Mouse (Mus musculus): ENCODE results near the gene Ist1.
A peak's percentile ranks its signal among the peaks of the same experiment; 100 is the strongest.

Gene Ist1

DNA sequence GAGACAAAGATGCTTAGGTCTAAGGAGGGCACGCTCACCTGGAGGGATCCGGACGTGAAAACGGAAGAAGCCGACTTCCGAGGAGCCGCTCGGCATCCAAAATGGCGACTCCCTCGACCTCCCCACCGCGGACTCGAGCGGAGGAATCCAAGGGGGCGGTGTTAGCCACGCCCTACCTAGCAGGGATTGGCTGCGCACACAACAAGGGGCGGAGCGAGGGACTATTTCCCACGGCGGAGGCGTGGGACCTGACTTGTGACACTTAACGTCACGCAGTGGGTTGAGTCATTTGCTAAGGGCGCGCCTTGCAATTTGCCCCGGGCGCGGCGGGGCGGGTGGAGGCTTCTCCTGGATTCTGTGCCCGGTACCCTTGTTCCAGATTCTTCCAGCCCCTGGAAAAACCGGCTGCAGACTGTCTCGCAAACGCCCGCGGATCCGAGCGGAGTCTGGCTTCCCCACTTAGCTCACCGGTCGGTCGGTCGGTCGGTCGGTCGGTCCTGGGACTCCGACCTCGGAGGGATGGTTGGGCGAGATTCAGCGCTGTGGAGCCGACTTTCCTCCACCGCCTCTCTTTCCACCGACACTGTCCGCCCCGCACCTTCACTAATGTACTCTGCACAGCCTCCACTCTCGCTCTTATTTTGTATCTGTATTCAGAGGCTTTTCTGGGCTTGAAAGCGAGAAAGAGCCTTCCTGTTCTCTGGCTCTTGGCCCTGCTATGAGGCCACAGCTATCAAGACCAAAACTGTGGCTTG is at the start of gene Ist1:
Ist1 (minus strand) TSS at position 115 of the 755 bp plus-strand sequence.
- DNase-seq (ENCODE audit: low spot score): peak; percentile 96

DNA sequence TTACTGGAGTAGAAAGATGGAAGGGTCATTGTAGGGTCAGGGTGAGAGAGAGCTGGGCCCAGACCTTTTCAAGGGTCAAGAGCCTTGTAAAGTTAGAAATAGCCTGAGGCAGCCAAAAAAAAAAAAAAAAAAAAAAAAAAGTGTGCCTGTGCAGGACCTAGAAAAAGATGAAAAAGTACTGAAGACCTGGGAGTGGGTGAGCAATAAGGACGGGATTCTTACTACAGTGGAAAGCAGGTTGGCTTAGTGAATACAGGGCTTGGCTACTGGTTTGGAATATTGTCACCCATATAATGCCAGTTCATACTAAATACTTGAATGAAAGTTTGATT is 45.0 kb upstream of the Ist1 start:
- DNase-seq (ENCODE audit: low spot score): no peak

DNA sequence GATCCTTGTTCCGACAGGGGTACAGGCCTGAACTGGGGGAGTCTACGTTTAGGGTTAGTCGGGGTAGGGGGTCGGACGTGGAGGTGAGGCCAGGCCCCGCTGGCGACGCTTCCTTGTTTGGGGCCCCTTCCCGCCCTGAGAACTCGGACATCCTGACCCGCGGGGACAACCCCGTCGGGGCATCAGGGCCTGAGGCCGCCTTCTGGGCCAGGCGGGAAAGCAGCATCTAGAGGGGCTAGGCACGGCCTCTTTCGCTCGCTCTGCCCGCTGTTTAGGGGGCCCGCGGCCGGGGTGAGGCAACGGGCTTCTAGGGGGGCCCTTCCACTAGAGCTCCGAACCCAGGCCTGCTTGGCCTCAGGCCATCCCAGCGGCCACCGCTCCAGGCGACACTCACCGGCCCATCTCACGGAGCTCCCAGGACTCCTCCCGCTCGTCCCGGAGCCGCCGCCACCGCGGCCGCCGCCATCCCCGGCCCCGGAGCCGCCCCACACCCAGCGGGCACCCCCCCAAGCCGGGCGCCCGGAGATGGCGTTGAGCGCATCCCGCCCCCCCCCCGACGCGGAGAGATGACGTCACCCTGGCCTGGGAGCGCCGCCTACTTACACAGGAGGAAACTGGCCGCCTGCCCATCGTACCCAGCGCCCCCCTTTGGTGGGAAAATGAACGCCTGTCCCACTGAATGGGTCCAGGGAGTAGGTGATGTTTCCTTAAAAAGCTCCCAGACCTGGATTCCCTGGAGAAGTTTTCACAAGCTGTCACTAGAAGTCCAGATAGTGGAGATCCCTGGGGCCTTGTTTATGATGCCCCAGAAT is 44.4 kb upstream of the Ist1 start, which contains the start of gene Atxn1l:
Atxn1l (minus strand) TSS at position 503 of the 812 bp plus-strand sequence.
- DNase-seq (ENCODE audit: low spot score): peak; percentile 83

DNA sequence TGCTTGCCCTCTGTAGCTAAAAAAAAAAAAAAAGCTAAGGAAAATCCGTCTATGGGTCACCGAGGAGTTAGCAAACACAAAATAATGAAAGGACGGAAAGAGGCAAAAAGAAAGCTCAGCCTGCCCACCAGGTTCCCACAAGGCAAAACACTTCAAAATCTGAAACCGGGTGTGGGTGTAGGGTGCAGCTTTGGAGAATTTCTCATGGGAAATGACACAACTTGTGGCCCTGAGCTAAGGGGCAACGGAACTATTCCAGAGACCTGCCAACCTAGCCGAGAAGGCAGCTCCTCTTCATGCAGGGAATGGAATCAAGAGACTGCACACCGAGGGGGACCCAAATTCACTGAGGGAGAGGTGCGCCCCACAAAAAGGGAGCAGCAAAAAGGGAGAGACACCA is 43.8 kb upstream of the Ist1 start:
- DNase-seq (ENCODE audit: low spot score): no peak

DNA sequence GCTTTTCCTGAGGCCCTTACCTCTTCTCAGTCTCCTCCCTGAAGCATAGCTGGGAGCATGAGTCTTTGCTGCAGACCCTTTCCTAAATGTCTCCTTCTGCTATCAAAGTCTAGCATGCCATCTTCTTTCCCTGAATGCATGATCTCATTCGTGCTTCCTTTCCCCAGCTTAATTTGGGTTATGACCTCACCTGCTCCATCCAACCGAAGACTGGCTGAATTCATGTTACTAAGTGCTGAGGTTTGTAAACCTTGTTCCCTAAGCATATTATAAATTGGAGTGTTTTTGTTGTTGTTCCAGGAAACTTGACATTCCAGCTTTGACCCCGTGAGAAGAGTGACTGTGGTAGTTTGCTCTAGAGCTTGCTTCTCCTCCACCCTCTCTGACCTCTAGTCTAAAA is 41.0 kb upstream of the Ist1 start:
- no peak for DNase-seq (ENCODE audit: low spot score)

DNA sequence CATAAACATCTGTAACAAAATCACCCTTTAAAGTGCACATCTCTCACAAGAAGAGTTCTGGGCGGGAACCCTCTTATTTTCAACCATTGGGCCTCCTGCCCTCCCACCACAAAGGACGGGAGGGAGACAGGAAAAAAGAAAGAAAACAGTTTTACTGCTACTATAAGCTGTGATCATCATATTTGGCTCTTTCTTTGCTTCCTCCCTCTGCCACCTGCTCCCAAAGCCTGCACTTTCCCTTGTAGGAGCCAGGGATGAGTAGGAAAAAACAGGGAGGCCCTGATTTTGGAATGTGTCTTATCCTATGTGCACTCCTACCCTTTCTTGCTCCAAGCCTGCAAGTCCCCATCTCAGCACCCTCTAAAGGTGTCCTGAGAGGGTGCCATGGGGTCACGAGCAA is 38.0 kb upstream of the Ist1 start:
- DNase-seq (ENCODE audit: low spot score): no peak

DNA sequence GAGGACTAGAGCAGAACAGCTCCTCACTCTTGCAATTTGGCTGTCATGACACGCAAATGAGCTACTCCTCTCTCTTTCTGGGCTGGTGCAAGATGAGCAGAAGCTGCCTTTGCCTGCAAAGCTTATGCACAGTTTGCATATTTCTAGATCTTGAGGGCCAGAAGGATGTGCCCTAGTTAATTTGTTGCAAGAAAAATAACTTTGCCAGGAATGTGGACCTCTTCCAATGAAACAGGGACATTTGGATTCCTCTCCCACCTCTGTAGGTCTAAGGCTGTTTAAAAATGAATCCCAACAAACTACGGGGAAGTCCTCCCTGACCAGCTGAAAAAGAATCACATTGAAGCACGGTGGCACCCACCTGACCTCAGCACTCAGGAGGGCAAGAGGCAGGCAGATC is 32.0 kb upstream of the Ist1 start:
- DNase-seq (ENCODE audit: low spot score): no peak

DNA sequence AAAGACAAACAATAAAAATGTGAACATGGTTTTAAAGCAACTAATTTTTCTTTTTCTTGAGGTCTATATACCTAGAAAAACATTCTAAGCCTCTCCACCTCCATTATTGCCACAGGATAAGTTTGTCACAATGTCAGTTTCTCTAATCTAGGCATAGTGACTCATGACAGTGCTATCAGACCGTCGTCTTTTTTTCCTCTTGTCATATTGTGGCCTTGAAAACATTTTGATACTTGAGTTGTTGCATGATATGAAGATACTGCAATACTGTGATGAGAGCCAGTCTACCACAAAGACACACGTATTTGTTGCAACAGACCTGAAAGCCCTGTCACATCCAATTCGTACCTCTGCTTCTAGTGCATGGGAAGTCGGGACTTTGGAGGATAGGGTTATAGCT is 21.9 kb upstream of the Ist1 start:
- DNase-seq (ENCODE audit: low spot score): no peak

DNA sequence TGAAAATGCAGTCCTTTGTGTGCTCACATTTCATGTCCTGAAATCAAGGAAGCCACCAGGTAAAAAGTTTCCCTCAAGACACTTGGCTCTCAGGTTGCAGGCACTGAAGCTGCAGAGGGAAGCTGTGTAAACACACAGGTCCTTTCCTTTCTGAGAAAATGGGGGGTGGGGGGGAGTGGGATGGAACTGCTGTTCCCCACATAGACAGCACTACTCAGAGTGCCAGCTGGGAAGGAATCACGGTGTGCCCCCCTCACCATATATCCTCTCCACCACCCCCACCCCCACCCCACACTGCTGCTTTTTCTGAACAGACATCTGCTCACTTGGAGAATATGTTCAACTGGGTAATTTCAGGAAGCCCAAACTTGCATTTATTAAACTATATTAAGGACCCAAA is 19.5 kb upstream of the Ist1 start:
- DNase-seq (ENCODE audit: low spot score): no peak

DNA sequence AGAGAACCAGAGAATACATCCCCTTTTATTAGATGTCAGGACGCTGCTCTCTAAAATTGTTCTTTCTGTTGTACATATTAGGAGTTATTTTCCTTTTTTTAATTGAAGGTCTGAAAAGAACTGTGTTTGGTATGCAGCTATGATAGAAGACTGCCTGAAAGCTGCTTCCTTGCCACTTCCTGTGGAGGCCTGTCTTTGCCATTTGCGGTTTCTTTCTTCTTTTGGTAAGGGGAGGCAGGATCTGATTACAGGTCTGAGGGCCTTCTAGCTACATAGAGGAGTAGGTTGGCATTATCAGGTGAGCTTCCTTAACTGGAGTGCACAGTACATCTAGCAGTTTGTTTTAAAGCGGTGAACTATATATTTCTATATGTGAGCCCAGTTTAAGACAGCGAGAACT is 14.9 kb upstream of the Ist1 start:
- no peak for DNase-seq (ENCODE audit: low spot score)

DNA sequence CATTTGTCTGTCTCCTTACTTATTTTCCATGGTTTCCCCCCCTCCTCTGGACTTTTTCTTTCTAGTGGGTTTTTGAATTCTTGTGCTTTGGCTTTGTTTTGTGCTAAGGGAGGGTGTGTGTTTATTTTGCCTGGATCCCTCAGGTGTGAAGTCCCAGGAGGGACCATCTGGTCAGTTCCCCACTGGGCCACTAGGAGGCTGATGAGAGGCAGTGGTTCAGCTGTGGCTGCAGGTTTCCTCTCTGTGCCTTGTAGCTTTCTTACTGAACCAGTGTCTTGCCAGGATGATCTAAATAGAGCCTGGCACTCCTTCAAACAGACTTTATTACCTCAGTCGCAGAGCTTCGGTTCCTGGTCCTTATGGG is 13.8 kb upstream of the Ist1 start:
- no peak for DNase-seq (ENCODE audit: low spot score)

DNA sequence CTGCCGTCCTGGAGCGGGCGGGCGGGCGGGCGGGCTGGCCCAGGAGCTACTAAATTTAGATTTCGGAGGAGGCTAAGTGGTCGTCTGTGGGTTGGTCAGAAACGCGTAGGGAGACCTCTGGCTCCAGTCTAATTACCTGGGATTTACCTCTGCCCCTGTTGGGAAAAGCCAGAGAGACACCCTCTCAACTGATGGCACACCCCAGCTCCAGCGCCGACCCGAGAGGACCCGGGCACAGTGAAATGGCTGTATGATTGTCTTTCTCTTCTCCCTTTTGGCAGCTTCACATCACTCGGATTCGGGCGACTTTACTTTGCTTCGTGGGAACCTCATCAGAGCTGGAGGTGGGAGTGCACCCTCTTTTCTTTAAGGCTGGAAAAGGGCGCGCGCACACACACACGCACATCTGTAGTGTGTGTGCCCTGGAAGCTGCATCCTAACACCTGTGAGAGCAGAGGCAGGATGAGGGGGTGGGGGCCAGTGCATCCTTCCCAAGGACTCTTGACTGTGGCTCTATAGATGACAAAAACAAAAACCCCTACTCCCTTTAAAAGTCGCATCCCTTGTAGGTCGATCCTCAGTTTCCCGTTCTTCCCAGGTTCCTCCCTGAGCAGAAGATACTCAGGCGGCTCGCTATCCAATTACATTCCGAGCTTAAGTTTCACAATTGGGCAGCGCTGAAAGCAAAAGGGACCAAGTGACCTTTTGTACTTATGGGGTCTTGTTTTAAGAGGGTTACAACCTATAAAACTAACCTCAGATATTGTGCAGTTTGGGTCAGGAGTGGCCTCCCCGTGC is 13.2 kb upstream of the Ist1 start:
- no peak for DNase-seq (ENCODE audit: low spot score)

DNA sequence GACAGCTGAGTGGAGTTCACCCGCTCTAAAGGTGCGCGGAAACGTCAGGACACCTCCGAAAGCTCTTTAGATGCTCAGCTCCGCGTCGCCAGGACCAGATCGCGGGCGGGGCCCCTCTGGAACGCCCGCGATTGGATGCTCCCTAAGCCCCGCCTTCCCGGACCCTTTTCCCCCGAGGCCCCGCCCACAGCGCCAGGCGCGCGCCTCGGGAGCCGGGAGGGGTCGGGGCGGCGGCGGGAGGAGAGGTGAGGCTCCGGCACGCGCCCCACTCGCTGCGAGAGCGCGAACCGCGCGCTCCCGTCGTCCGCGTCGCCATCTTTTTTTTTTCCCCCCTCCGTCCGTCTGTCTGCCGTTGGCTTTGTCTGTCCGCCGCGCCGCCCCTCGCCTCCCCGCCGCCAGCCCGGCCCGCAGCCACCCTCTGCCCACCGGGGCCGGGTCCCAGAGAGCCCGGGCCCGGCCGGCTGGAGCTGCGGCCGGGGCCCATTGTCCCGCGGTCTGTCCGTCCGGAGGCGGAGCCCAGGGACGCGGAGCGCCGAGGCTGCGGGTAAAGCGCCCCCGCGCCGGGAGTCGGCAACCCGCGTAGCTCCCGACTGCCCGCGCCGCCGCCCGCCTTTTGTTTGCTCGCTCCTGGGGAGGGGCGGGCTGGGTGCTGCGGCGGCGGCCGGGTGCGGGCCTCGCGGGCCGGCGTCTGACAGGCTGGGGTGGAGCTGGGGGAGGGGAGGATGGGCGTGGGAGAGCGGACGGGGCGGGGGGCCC is 12.4 kb upstream of the Ist1 start, which contains the start of gene Zfp821:
Zfp821 (plus strand) TSS at position 227 of the 756 bp plus-strand sequence.
- peak; percentile 72 for DNase-seq (ENCODE audit: low spot score)

DNA sequence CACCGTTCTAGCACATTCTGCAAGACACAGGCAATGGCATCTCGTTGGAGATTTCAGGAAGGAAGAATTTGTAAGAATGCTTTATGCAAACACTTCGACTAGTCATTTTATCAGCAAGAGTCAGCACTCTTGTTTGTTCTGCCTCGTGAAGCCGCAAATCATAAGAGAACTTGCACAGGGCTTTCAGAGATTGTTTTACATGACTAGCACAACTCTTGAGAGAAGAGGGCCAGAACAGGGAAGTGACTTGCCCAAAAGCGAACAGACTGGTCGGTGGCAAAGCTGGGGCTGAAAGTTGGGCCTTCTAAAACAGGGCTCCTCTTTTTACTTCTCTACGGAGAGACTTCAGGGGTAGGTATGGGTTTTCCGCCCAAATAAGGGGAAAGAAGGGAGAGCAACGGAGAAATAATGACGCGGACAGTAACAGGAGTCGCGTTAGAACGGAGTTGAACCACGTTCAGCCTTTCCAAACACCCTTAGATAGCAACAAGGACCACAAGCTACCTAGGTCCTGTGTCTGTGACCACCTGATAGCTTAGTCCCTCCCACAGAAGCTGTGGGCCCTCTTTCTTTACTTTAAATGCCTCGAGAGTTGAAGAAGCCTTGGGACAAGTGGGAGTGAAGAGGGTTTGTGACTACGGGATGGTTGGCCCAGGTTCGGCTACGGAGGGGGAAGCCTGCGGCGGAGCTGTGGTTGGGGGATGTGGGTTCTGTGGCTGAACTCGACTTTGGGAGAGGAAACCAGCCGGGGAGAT is 11.7 kb upstream of the Ist1 start:
- no peak for DNase-seq (ENCODE audit: low spot score)

DNA sequence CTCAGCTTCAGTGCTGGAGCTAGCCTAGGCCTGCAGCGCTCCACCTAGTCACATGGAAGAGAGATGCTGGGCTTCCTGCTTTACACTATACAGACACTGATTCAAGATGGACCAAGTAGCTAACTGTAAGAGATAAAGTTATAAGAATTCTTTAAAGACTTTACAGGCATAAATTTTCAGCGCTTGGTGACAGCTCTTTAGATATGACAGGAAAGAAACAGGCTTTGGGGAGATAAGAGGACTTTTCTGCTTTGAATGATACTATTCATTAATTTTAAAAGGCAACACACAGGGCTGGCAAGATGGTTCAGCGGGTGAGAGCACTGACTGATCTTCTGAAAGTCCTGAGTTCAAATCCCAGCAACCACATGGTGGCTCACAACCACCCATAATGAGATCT is 5.4 kb upstream of the Ist1 start:
- DNase-seq (ENCODE audit: low spot score): no peak

DNA sequence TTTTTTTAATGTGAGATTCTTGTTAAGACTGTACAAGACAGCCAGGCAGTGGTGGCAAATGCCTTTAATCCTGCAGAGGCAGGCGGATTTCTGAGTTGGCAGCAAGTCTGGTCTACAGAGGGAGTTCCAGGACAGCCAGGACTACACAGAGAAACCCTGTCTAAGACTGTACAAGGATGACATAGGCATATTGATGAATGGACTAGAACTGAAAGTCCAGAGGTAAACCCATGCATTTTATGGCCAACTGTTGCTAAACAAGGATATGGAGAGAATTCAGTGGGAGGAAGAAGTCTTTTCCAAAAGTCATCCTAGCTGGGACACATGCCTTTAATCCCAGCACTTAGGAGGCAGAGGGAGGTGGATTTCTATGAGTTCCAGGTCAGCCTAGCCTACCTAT is 4.7 kb upstream of the Ist1 start:
- no peak for DNase-seq (ENCODE audit: low spot score)

DNA sequence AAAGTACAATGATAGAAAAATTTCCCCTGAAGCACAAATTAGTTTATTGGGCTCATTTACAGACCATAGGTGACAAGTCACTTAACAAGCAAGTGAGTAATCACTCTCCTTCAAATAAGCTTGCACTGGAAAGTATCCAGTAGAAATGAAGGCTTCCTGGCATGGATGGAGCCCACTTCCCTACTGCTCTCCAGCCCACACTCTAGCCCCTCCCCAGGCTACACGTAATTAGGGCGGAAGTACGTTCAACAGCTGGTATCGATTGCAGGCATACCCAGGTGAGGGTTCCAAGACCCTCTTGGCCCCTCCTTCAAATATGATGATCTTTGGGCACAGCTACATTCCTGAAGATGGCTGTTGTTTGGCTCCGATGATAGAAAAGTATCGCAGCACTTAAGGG is 1.1 kb upstream of the Ist1 start:
- DNase-seq (ENCODE audit: low spot score): no peak

DNA sequence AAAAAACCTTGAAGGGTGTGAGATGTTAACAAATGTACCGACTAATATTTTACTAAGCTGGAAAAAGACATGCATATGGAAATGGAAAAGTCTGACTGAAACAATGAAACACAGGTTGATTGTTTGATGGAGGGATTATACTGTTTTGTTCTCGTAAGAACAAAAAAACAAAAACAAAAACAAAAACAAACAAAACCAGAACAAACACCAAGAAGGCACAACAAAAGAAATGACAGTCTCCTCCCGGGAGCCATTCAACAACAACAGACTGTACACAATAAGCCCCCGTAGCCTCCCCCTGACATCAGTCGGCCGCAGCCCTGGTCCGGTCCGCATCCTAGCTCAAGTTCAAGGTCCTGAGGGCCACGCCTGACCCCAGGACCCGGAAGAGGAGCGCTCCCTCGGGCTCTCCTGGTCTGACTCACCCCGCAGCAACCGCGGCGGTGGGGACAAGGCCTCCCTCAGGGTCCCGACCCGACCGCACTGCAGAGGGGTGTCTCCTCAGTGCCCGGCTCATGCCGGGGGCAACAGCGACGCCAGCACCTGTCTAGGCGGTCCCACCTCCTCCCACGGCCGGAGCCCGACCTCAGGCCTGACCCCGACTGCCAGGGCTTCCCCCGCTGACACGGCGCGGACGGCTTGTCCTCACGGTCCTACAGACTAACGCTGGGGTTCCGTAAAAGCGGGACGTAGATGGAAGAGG is 466 bp downstream of the Ist1 start:
- DNase-seq (ENCODE audit: low spot score): no peak

DNA sequence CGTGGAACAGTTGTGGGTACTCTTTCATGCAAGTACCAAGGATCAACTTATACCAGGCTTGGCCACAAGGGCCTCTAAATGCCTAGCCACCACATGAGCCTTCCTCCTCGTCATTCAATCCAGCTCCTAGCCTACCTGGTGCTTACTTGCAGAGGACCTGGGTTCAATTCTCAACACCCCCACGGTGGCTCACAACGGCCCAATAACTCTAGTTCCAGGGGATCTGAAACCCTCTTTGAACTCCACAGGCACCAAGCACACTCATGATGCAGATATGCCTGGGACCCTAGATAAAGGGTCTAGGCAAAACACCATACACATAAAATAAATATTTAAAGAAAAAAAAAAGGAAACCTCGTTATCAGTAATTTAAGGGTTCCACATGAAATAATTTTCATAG is 1.3 kb downstream of the Ist1 start:
- no peak for DNase-seq (ENCODE audit: low spot score)

DNA sequence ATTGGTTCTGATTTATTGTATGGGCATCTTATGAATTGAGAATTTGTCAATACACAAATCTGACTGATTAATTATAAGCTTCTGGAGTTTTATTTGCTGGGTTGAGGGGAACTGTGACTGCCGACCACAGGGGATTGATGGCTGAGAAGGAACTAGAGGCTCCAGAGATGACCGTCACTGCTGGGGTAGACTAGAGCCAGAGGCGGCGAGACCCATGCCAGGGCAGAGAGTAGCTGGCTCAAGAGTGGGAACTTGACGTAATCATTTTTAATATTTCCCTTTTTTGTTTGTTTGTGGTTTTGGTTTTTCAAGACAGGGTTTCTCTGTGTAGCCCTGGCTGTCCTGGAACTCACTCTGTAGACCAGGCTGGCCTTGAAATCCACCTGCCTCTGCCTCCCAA is 5.8 kb downstream of the Ist1 start:
- no peak for DNase-seq (ENCODE audit: low spot score)

DNA sequence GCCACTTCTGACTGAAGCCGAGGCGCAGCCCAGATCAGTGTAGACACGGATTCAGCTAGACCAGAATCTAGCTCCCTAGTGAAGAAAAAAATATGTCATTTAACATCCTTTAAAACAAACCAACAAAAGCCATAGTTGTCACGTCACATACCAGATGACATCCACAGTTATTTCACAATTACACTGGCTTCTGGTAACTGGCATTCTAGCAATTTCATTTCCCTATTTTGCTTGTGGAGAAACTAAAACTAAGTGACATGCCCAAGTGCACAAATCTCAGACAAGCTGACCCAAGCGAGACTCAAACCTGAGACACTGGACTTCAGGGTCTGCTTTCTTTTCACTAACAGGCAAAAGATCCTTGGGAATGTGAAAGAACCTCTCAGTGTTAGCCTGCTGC is 10.9 kb downstream of the Ist1 start:
- no peak for DNase-seq (ENCODE audit: low spot score)

Data from layer of hippocampus, adult 9-10 months (tissue).